Mouse (Mus musculus) hindbrain, postnatal 0 days (tissue): ENCODE results near the gene Rpusd3. TPM values are rescaled to one million over a fixed set of nuclear protein-coding genes. Genes with fewer than 3 reads are reported as not detected.

Experiments
- ATAC-seq: fragments of 200-750 bp; cut with Nextera tagmentation; 2 replicates; pipeline ENCODE4 v1.8.0; 2017; ENCODE audit warnings: mild to moderate bottlenecking, moderate TSS enrichment, moderate library complexity
- DNase-seq: peaks from one replicate; pipeline ENCODE4 v3.0.0-alpha.2; 2015; ENCODE audit warnings: low spot score
- H3K27ac ChIP-seq: fragments of 300-500 bp; sonication (generic); 2 replicates; pipeline ENCODE4 v1.5.1; 2014; ENCODE audit warnings: mild to moderate bottlenecking
- H3K27me3 ChIP-seq: fragments of 300-500 bp; sonication (generic); 2 replicates; pipeline ENCODE4 v1.6.1; 2014; ENCODE audit warnings: low read length, mixed read lengths; ENCODE audit not compliant: insufficient read depth
- H3K36me3 ChIP-seq: fragments of 300-500 bp; sonication (generic); 2 replicates; pipeline ENCODE4 v1.6.1; 2014; ENCODE audit warnings: low read length, mixed read lengths; ENCODE audit not compliant: insufficient read depth
- H3K4me1 ChIP-seq: fragments of 300-500 bp; sonication (generic); 2 replicates; pipeline ENCODE4 v1.6.1; 2014; ENCODE audit warnings: antibody characterized with exemption, low read length, mixed read lengths; ENCODE audit not compliant: insufficient read depth
- H3K4me2 ChIP-seq: fragments of 300-500 bp; sonication (generic); 2 replicates; pipeline ENCODE4 v1.6.1; 2014; ENCODE audit warnings: low read depth, mild to moderate bottlenecking, low read length, moderate library complexity, mixed read lengths
- H3K4me3 ChIP-seq: fragments of 300-500 bp; sonication (generic); 2 replicates; pipeline ENCODE4 v1.5.1; 2014; ENCODE audit warnings: low read length
- H3K9ac ChIP-seq: fragments of 300-500 bp; sonication (generic); replicated peaks from 2 replicates; pipeline ENCODE4 v1.6.1; 2014; ENCODE audit warnings: mild to moderate bottlenecking, low read length, moderate library complexity, mixed read lengths
- H3K9me3 ChIP-seq: fragments of 300-500 bp; sonication (generic); 2 replicates; pipeline ENCODE4 v1.6.1; 2016; ENCODE audit warnings: low read length, mixed read lengths
- CTCF ChIP-seq: IDR thresholded peaks from 2 replicates; pipeline ENCODE4 v1.5.1; 2016; ENCODE audit warnings: antibody characterized with exemption, control low read depth, low read depth
- WGBS: fragments of 180-500 bp; shearing (Covaris S2); extraction: QIAGEN DNeasy Blood & Tissue Kit; methylation state at CpG from one replicate; pipeline ENCODE4 v1.1.7; 2014; 5-methylcytosine and 5-hydroxymethylcytosine counted together
- polyA plus RNA-seq: library from polyadenylated mRNA; unstranded; fragments of >200 nt; fragmentation: Nextera tagmentation; extraction: Ambion mirVana; gene quantifications from 2 replicates; pipeline ENCODE4 v1.2.1, GENCODE M21; 2015
- total RNA-seq: library from RNA; depleted of rRNA; stranded (reverse); fragments of >200 nt; gene quantifications from 2 replicates; pipeline ENCODE4 v1.2.3, GENCODE M21; 2014

Rpusd3 gene
- total and polyA plus RNA-seq, 2 experiments from 2014 or later = 20.8 to 27.3 TPM

DNA sequence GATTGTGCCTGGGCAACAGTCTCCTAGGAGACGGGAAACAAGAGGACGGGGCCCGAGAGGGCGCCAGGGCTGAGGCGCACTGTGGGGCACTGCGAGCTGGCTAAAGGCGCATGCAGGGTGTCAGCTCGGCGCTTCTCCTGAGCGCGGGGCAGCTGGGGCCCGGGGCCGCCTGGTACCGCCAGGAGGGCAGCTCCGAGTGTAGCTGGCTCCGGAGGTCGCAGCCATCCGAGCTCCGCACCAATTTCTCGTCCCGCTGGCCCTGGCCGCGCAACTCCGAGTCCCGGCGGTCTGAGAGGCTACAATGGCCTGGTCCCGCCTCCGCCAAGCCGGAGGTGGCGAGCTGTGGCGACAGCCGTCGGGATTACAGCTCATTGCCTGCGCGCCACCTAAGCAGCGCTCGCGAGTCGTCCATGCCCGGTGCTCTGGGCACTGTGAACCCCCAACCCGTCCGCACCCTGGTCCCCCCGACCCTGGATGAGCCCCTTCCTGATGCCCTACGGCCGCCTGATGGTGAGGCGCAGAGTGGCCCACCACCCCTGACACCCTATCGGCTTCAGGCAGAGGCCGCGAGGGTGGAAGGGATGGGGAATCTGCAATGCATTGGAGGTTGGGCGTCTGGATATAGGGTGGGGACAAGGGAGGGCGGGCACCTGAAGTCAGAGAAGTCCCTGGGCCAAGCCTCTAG is 26.6 kb downstream of the Rpusd3 start:
- Histone ChIP-seq H3K4me1 (no peaks in the 10 kb centered on the region), H3K4me3 (peak overlapping the region; percentile 38), H3K36me3 (peaks cover 17% of the 10 kb centered on the region), H3K4me2 (peak overlapping the region; percentile 70), H3K9ac (peak overlapping the region; percentile 56), H3K9me3 (0 out of 2 replicates have a peak, but pooled peaks cover 2% of the 10 kb centered on the region), H3K27me3 (no peaks in the 10 kb centered on the region), H3K27ac (peak overlapping the region; percentile 73)
- DNase-seq (peak; percentile 80), ATAC-seq (peak; percentile 91)
- whole genome bisulfite sequencing = 3% methylated on average over 51 of the region's 51 CpGs
- no peak for TF ChIP-seq CTCF

DNA sequence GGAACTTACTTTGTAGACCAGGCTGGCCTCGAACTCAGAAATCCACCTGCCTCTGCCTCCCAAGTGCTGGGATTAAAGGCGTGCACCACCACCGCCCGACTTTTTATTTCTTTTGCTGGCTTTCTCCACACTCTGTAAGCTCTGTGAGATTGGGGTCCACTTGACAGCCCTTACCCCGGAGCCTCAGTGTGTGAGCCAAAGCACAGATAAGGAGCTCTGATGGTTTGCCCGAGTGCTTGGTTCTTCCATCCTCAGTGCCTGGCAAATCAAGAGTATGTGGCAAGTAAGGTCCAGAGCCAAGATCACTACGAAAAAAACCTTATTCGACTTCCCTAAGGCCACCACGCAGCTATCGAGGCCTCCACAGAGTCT is 27.1 kb downstream of the Rpusd3 start:
- WGBS = 23% methylated on average over 10 of the region's 10 CpGs
- Histone ChIP-seq H3K27me3 (no peaks in the 10 kb centered on the region), H3K27ac (peak overlapping the region; percentile 73), H3K36me3 (peaks cover 21% of the 10 kb centered on the region), H3K4me2 (peak overlapping the region; percentile 70), H3K4me3 (peak overlapping the region; percentile 38), H3K4me1 (no peaks in the 10 kb centered on the region), H3K9ac (peak overlapping the region; percentile 56), H3K9me3 (0 out of 2 replicates have a peak, but pooled peaks cover 2% of the 10 kb centered on the region)
- no peak for DNase-seq
- ATAC-seq = peak; percentile 42; the same call in 1 of the 2 replicates
- TF ChIP-seq CTCF = no peak

DNA sequence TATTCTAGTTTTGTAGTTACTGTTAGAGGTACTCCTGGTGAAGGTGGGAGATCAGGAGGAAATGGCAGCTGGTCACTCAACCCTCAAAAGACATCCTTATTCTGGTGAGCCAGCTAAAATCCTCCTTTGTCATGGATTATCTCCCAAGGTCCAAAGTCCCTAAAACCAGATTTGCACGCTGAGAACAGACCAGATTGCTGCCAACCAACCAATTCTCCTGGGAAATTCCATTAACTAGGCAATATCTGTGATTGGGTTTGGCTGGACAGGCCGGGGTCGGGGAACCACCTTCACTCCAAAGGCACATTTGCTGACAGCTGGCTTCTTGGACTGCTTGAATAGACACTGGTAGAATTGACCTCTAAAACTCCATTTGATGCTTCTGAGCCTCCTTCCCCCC is 28.4 kb downstream of the Rpusd3 start:
- no peak overlapping the region for H3K4me2 ChIP-seq
- H3K36me3 ChIP-seq = peaks cover 27% of the 10 kb centered on the region
- H3K27me3 ChIP-seq = no peaks in the 10 kb centered on the region
- peak; percentile 26 for DNase-seq
- 0 out of 2 replicates have a peak, but pooled peaks cover 2% of the 10 kb centered on the region for H3K9me3 ChIP-seq
- no peaks in the 10 kb centered on the region for H3K4me1 ChIP-seq
- H3K27ac ChIP-seq = no peak overlapping the region
- H3K9ac ChIP-seq = no peak overlapping the region
- no peak for TF ChIP-seq CTCF
- H3K4me3 ChIP-seq = no peak overlapping the region
- ATAC-seq = no peak
- whole genome bisulfite sequencing = 74% methylated on average over 3 of the region's 3 CpGs

DNA sequence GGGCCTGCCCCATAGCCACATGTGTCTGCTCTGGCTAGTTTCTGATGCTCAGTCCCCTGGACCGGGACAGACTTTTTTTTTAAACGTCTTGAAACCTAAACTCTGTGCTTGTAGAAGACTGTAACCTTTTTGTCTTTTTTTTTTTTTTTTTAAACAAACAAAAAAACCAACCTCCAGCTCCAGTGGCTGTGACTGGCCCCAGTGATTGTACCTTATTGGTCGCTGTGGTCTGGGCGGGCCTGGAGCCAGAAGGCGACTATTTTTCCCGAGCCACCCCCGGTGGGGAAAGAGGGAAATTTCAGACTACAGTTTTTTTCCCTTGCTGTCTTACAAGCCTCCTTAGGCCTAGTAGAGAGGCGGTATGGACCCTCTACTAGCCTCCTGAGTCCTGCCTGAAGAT is 30.2 kb downstream of the Rpusd3 start, which contains the start of gene Ttll3:
Gene Ttll3 (plus strand): TSS at position 301 of the 400 bp plus-strand sequence.
- 72% methylated on average over 8 of the region's 8 CpGs for WGBS

DNA sequence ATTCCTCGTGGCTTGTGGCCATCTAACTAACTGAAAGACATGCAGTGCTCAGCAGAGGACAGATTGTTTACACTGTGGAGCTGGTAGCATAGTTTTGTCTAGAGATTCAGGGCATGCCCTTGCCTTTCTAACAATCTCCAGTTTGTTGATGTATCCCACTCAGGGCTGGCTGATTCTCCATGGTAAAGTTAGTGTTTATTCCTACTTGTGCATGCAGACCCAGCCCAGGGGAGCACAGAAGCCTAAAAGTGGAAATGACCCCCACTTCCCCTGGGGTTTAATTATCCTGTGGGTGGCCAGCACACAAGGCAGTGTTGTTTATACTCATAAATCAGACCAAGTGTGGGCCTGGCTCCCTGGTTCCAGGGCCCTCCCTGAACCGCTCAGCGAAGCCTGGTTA is 33.1 kb downstream of the Rpusd3 start:
- 65% methylated on average over 3 of the region's 3 CpGs for WGBS
- Histone ChIP-seq H3K4me3 (no peak overlapping the region), H3K27me3 (no peaks in the 10 kb centered on the region), H3K4me1 (no peaks in the 10 kb centered on the region), H3K27ac (peak overlapping the region; percentile 48), H3K9me3 (no peaks in the 10 kb centered on the region), H3K36me3 (peaks cover 61% of the 10 kb centered on the region), H3K4me2 (no peak overlapping the region), H3K9ac (no peak overlapping the region)
- ATAC-seq (peak; percentile 36), DNase-seq (peak; percentile 54)
- no peak for TF ChIP-seq CTCF

More for the DNA sequence above, 30.2 kb downstream of the Rpusd3 start, which contains the start of gene Ttll3:
- no peak within 1 kb of the TSS for H3K27ac ChIP-seq
- no peak within 1 kb of the TSS for H3K4me2 ChIP-seq
- no peak within 1 kb of the TSS for H3K9ac ChIP-seq
- no peak within 1 kb of the TSS for H3K4me3 ChIP-seq
- no peak for TF ChIP-seq CTCF
- no peaks in the 10 kb centered on the region for H3K4me1 ChIP-seq
- DNase-seq = no peak
- no peaks in the 10 kb centered on the region for H3K9me3 ChIP-seq
- no peaks in the 10 kb centered on the region for H3K27me3 ChIP-seq
- H3K36me3 ChIP-seq = peaks cover 41% of the 10 kb centered on the region
- no peak for ATAC-seq

DNA sequence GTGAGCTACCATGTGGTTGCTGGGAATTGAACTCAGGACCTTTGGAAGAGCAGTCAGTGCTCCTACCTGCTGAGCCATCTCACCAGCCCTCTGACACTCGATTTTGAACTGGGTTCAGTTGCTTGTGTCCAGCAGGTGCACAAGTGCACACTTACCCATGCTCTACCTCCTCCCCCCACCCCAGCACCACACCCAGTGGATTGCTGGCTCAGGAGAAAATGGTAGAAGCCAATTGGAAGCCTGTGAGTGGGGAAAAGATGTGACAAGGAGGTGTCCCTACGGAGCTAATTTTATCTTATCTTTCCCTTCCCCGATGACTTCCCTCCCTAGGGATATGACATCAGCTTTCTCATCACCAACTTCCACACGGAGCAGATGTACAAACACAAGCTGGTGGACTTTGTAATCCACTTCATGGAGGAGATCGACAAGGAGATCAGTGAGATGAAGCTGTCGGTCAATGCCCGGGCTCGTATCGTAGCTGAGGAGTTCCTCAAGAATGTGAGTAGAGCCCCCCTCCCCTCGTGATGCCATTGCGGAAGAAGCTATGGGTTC is 33.9 kb downstream of the Rpusd3 start:
- Histone ChIP-seq H3K27ac (peak overlapping the region; percentile 48; the same call in 1 of the 2 replicates), H3K4me3 (no peak overlapping the region), H3K27me3 (no peaks in the 10 kb centered on the region), H3K9ac (no peak overlapping the region), H3K9me3 (no peaks in the 10 kb centered on the region), H3K4me2 (no peak overlapping the region), H3K4me1 (no peaks in the 10 kb centered on the region), H3K36me3 (peaks cover 63% of the 10 kb centered on the region)
- DNase-seq (no peak), ATAC-seq (no peak)
- TF ChIP-seq CTCF = no peak
- WGBS = 70% methylated on average over 11 of the region's 11 CpGs
